Mouse (Mus musculus): ENCODE measurements around the gene Unkl.
A peak's percentile ranks its signal among the peaks of the same experiment; 100 is the strongest.

The Unkl gene

DNA sequence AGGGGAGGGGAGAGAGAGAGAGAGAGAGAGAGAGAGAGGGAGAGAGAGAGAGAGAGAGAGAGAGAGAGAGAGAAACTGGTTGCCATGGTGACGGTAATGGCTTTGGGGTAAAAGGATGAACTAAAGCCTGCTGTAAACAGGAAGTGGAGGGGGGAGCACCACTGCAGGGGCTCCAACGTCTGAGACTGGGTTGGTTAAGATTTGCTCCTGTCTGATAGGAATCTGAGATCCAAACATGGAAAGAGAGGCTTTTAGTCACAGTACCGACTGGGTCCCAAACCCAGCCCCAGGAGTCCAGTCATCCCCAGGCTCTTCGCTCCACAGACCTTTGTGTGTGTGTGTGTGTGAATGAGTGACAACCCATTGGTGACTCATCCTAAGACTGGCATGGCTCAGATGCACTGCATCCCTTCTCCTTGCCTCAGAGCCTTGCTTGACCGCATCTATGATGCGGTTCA lies 69.6 kb downstream of the Unkl start:
- peak; percentile 78 for DNase-seq

DNA sequence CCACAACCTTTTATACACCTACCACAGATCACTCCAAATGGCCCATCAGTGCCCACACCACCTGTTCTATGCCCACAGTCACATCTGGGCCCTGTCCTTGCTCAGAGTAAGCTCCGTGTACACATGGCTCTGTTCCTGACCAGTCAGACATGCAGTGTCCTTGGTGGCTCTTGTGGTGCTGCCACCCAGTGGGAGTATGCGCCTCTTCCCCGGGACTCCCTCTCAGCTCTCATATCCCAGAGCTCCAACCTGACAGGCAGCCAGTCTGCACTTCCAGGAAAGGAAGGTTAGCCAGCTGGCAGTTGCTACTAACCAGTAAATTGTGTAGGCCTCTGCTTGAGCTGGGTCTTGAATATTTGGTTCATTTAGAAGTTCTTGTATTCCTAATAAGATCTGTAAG lies 76.3 kb downstream of the Unkl start:
- peak; percentile 16 for DNase-seq

DNA sequence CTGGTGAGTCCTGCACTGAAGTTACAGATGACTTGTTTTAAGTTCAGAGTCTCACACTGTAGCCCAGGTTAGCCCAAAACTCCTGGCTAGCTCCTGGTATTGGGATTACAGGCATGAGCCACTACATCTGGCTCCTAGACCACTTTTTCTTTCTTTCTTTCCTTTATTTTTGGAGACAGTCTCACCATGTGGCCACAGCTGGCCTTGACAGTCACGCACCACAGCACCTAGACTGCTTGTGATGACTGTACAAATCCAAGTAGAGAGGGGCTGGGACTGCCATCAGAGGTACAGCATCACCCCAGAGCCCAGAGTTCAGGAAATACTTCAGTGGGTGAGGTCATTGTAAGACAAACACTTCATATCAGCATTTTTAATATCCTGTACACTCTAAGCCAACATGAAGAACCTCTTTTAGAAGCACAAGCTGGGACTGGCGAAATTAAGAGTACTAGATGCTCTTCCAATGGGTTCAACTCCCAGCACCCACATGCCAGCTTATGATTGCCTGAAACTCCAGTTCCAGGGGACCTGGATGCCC lies 82.7 kb downstream of the Unkl start:
- DNase-seq, result no peak

DNA sequence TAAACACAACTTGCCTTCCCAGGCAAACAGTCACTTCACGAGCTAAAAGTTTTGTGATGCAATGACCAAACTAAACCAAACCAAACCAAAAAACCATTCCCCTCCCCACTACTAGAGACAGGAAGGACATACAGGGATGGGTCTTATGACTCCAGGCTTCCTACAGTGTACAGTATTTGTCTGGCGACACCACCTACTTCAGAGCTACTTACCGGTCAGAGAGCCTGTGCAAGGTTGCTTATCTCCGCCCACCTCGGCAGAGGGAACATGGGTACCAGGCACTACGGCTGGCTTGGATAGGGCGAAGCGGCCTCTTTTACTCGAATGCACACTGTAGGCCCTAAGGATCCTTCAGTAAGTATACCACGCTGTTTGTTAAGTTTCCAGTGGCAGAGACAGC lies 84.1 kb downstream of the Unkl start:
- peak; percentile 31 for DNase-seq

DNA sequence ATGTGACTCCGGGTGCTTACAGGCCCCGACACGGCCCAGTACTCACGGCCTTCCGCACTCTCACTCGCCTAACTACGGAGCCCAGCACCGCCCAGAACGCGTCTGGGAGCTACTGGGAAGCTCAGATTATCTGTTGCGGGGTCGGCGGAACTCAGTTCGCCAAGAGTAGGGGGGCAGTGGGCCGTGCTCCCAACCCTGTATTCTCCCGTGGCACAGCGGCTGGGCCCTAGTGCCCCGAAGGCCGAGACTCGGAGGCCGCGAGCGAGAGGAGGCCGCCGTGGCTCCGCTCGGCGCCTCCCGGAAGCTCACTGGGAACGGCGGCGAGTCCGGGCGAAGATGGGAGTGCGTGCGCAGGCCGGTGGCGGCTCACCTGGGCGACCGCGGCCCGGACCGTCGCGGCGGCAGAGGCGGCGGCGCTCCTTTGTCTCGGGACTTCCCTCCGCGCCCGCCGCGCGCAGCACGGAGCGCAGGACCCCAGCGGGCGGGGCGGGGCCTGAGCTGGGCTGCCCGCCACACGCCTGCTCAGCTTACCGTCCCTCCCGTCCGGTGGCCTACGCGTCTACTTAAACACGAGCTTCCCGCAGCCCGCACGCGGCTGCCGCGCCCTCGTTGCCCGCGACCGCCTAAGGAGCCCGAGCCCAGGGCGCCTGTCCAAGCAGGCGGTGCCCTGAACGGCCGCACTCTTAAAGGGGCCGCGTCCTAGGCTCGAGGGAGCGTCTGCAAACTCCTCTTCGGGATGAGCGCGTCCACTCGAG lies 84.9 kb downstream of the Unkl start:
- peak; percentile 86 for DNase-seq

DNA sequence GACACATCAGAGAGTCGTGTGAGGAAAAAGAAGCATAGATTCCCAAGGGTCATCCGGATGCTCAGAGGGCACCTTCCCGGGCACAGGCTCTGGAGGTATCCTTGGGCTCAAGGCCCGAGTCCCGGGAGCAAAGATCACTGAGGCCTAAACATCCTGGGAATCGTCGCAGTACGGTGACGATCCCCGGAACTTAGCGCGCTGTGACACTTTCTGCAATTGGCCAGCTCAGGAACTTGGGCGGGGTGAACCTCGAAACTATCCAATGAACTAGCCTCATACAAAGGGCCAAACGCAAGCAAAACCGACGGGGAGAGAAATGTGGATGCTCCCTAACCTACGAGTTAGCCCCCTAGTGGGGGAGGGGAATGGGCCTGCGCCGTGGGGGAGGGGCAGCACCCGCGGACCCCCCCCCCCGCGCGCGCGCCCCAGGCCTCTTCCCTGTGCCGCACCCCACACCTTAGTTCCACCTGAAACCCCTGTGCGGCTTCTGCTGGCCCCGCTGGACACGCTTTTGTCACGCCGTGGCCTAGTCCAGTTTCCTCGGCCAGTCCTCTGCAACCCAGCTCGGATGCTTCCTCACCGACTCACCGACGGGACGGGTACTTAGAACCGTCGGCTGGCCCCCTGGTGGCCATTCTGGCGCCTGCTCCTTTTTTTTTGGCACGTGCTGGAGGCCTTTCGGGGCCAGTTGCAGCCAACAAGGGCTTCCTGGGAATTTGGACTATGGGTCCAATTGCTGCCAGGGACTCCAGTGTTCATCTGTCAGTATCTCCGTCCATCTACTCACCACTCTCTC lies 85.7 kb downstream of the Unkl start:
- peak; percentile 92 for DNase-seq

DNA sequence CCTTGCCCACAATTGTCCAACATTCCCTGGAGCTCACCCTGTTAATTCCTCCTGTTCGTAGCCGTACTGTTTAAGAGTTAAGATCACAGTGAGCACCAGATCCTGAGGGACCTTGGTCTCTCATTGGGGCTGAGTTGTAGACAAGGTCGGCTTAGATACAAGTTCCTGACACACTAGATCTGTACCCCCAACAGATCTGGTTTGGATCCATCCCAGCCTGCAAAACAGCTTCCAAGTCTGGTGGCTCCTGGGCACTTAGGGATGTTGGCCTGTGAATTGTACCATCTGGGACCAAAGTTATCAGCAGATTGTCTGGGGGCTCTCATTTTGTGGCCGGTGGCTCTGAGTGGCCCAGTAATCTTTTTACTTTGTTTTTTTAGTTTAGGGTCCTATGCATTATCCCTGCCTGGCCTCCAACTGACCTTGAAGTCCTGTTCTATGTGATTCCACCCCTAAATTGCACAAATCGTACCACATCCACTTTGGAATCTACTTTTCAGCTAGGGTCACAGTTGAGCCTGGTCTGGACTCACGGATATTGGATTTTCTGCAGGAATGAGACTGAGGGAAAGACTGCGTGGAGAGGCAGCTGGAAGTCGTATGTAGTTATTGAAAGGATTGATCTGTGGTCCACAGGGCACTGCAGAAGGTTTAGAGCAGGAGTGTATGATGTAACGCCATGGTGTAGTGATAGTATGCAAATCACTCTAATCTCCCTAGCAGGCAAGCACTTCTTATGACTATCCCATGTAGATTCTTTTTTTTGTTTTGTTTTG lies 86.6 kb downstream of the Unkl start, which contains the start of gene Ube2i:
Gene Ube2i (minus strand): TSS at position 52 of the 776 bp plus-strand sequence.
- no peak for DNase-seq

DNA sequence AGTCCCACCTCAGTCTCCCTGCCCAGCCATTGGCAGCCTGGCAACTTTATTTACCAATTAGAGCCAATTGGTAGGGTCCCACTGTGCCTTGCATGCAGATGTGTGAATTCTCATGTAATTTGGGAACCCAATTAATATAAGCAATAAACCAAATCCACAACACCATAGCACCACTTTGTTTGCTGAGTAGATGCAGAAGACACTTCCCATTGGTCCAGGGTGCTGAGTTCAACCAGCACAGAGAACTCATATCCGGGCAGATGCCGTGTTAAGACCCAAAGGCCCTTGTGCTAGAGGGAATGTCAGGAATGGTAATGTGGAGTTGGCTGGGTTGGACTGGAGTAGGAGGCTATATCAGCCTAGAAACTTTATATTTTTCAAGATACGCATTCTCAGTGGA lies 87.6 kb downstream of the Unkl start:
- DNase-seq, result no peak

DNA sequence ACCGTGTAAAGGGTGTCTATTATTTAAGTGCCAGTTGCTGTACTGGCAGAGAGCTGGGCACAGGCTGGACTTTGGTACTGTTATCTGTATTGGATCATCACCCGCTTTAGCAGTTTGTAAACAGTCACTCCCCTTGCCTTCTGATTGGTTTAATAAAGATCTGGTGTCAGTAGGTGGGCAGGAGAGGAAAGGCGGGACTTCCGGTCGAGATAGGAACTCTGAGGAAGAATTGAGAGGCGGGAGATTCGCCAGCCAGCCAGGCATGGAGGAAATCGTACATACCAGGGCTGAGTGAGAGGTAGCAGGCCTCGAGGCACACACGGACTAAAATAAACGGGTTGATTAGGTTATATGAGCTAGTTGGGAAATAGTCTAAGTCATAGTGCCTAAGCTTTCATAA lies 93.9 kb downstream of the Unkl start:
- peak; percentile 40 for DNase-seq
